Mouse (Mus musculus): ENCODE results near the gene Cdc42bpa. TPM values are rescaled to one million over a fixed set of nuclear protein-coding genes. Genes with fewer than 3 reads are reported as not detected.

Gene Cdc42bpa
- total and polyA plus RNA-seq, 2 experiments from 2014 or later, result 29.1 to 84.3 TPM

GRCm38 (mm10) chr1:180132187-180132586 lies 171.9 kb downstream of the Cdc42bpa start:
- Histone ChIP-seq H3K9me3 (ENCODE audit: low read length) (no peaks in the 10 kb centered on the region), H3K27me3 (ENCODE audit: insufficient read depth, low read length) (no peaks in the 10 kb centered on the region), H3K4me1 (ENCODE audit: insufficient read depth, low read length) (no peaks in the 10 kb centered on the region), H3K9ac (replicated peaks; ENCODE audit: low read length) (no peak overlapping the region), H3K4me2 (ENCODE audit: low read depth, low read length) (no peak overlapping the region), H3K27ac (no peak overlapping the region), H3K36me3 (ENCODE audit: insufficient read depth, low read length) (peaks cover 13% of the 10 kb centered on the region), H3K4me3 (ENCODE audit: low read length) (no peak overlapping the region)
- TF ChIP-seq CTCF (IDR thresholded peaks at IDR 0.05; ENCODE audit: low read depth), result no peak
- no peak for ATAC-seq
- 93% methylated on average over 4 of the region's 4 CpGs for WGBS
- DNase-seq (ENCODE audit: low spot score), result no peak

GRCm38 (mm10) chr1:180139158-180139557 lies 178.9 kb downstream of the Cdc42bpa start:
- DNase-seq (ENCODE audit: low spot score) (no peak), ATAC-seq (no peak)
- TF ChIP-seq CTCF (IDR thresholded peaks at IDR 0.05; ENCODE audit: low read depth), result no peak
- H3K4me1 ChIP-seq (ENCODE audit: insufficient read depth, low read length), result no peaks in the 10 kb centered on the region
- no peaks in the 10 kb centered on the region for H3K9me3 ChIP-seq (ENCODE audit: low read length)
- H3K4me3 ChIP-seq (ENCODE audit: low read length), result no peak overlapping the region
- WGBS, result 79% methylated on average over 4 of the region's 4 CpGs
- no peak overlapping the region for H3K4me2 ChIP-seq (ENCODE audit: low read depth, low read length)
- peaks cover 42% of the 10 kb centered on the region for H3K36me3 ChIP-seq (ENCODE audit: insufficient read depth, low read length)
- no peak overlapping the region for H3K9ac ChIP-seq (replicated peaks; ENCODE audit: low read length)
- H3K27me3 ChIP-seq (ENCODE audit: insufficient read depth, low read length), result no peaks in the 10 kb centered on the region
- H3K27ac ChIP-seq, result no peak overlapping the region

GRCm38 (mm10) chr1:180140970-180141369 lies 180.7 kb downstream of the Cdc42bpa start:
- Histone ChIP-seq H3K27ac (no peak overlapping the region), H3K4me1 (ENCODE audit: insufficient read depth, low read length) (no peaks in the 10 kb centered on the region), H3K27me3 (ENCODE audit: insufficient read depth, low read length) (no peaks in the 10 kb centered on the region), H3K4me3 (ENCODE audit: low read length) (no peak overlapping the region), H3K9ac (replicated peaks; ENCODE audit: low read length) (no peak overlapping the region), H3K4me2 (ENCODE audit: low read depth, low read length) (no peak overlapping the region), H3K36me3 (ENCODE audit: insufficient read depth, low read length) (peaks cover 51% of the 10 kb centered on the region), H3K9me3 (ENCODE audit: low read length) (no peaks in the 10 kb centered on the region)
- DNase-seq (ENCODE audit: low spot score), result no peak
- 87% methylated on average over 2 of the region's 2 CpGs for WGBS
- TF ChIP-seq CTCF (IDR thresholded peaks at IDR 0.05; ENCODE audit: low read depth), result no peak
- ATAC-seq, result no peak

GRCm38 (mm10) chr1:180148036-180148435 lies 187.8 kb downstream of the Cdc42bpa start:
- no peaks in the 10 kb centered on the region for H3K4me1 ChIP-seq (ENCODE audit: insufficient read depth, low read length)
- WGBS, result 85% methylated on average over 4 of the region's 4 CpGs

GRCm38 (mm10) chr1:180148563-180148962 lies 188.3 kb downstream of the Cdc42bpa start:
- no peak overlapping the region for H3K4me3 ChIP-seq (ENCODE audit: low read length)
- H3K9ac ChIP-seq (replicated peaks; ENCODE audit: low read length), result no peak overlapping the region
- H3K4me2 ChIP-seq (ENCODE audit: low read depth, low read length), result no peak overlapping the region
- WGBS, result 92% methylated on average over 4 of the region's 4 CpGs
- no peaks in the 10 kb centered on the region for H3K27me3 ChIP-seq (ENCODE audit: insufficient read depth, low read length)
- peaks cover 33% of the 10 kb centered on the region for H3K36me3 ChIP-seq (ENCODE audit: insufficient read depth, low read length)
- H3K4me1 ChIP-seq (ENCODE audit: insufficient read depth, low read length), result no peaks in the 10 kb centered on the region
- no peak for TF ChIP-seq CTCF (IDR thresholded peaks at IDR 0.05; ENCODE audit: low read depth)
- no peak overlapping the region for H3K27ac ChIP-seq
- DNase-seq (ENCODE audit: low spot score), result no peak
- ATAC-seq, result no peak
- no peaks in the 10 kb centered on the region for H3K9me3 ChIP-seq (ENCODE audit: low read length)

More at GRCm38 (mm10) chr1:180148036-180148435, 187.8 kb downstream of the Cdc42bpa start:
- H3K4me3 ChIP-seq (ENCODE audit: low read length), result no peak overlapping the region
- no peak for TF ChIP-seq CTCF (IDR thresholded peaks at IDR 0.05; ENCODE audit: low read depth)
- H3K36me3 ChIP-seq (ENCODE audit: insufficient read depth, low read length), result peaks cover 36% of the 10 kb centered on the region
- H3K9ac ChIP-seq (replicated peaks; ENCODE audit: low read length), result no peak overlapping the region
- ATAC-seq (no peak), DNase-seq (ENCODE audit: low spot score) (no peak)
- no peak overlapping the region for H3K27ac ChIP-seq
- no peaks in the 10 kb centered on the region for H3K9me3 ChIP-seq (ENCODE audit: low read length)
- no peak overlapping the region for H3K4me2 ChIP-seq (ENCODE audit: low read depth, low read length)
- H3K27me3 ChIP-seq (ENCODE audit: insufficient read depth, low read length), result no peaks in the 10 kb centered on the region

- peak; percentile 55 for TF ChIP-seq CTCF (IDR thresholded peaks at IDR 0.05; ENCODE audit: low read depth)
- WGBS, result 72% methylated on average over 8 of the region's 8 CpGs
- no peak overlapping the region for H3K4me2 ChIP-seq (ENCODE audit: low read depth, low read length)
- H3K9me3 ChIP-seq (ENCODE audit: low read length), result no peaks in the 10 kb centered on the region
- peaks cover 29% of the 10 kb centered on the region for H3K36me3 ChIP-seq (ENCODE audit: insufficient read depth, low read length)
- no peak overlapping the region for H3K27ac ChIP-seq
- H3K4me1 ChIP-seq (ENCODE audit: insufficient read depth, low read length), result no peaks in the 10 kb centered on the region
- no peaks in the 10 kb centered on the region for H3K27me3 ChIP-seq (ENCODE audit: insufficient read depth, low read length)
- DNase-seq (ENCODE audit: low spot score), result peak; percentile 58
- no peak overlapping the region for H3K4me3 ChIP-seq (ENCODE audit: low read length)
- no peak for ATAC-seq
- no peak overlapping the region for H3K9ac ChIP-seq (replicated peaks; ENCODE audit: low read length)
These were observed 190.9 kb downstream of the Cdc42bpa start for GRCm38 (mm10) chr1:180151191-180151590.

GRCm38 (mm10) chr1:180158648-180159047 lies 198.4 kb downstream of the Cdc42bpa start:
- Histone ChIP-seq H3K9ac (replicated peaks; ENCODE audit: low read length) (no peak overlapping the region), H3K27me3 (ENCODE audit: insufficient read depth, low read length) (no peaks in the 10 kb centered on the region), H3K4me3 (ENCODE audit: low read length) (no peak overlapping the region), H3K27ac (no peak overlapping the region), H3K9me3 (ENCODE audit: low read length) (no peaks in the 10 kb centered on the region), H3K4me2 (ENCODE audit: low read depth, low read length) (no peak overlapping the region), H3K36me3 (ENCODE audit: insufficient read depth, low read length) (peaks cover 43% of the 10 kb centered on the region), H3K4me1 (ENCODE audit: insufficient read depth, low read length) (no peaks in the 10 kb centered on the region)
- WGBS, result 80% methylated on average over 2 of the region's 2 CpGs
- TF ChIP-seq CTCF (IDR thresholded peaks at IDR 0.05; ENCODE audit: low read depth), result no peak
- DNase-seq (ENCODE audit: low spot score) (no peak), ATAC-seq (no peak)
